Mouse (Mus musculus): ENCODE data around the gene Mzt1. TPM values are rescaled to one million over a fixed set of nuclear protein-coding genes. Genes with fewer than 3 reads are reported as not detected.
"Not testable (repeated sequence)": the region's sequence is repeated elsewhere in the genome, so short reads cannot be mapped to it uniquely, and the experiment has no call there.

Mzt1 gene
- polyA plus RNA-seq, 1 experiment from 2014 or later, result 96.6 TPM

GRCm38 (mm10) chr14:99044096-99044495 lies 1.8 kb downstream of the Mzt1 start:
- H3K27me3 ChIP-seq (ENCODE audit: control insufficient read depth, insufficient read depth, low read length), result no peaks in the 10 kb centered on the region
- H3K9ac ChIP-seq, result no peak overlapping the region
- ATAC-seq (ENCODE audit: low FRiP score), result no peak
- H3K4me1 ChIP-seq (replicated peaks; ENCODE audit: control insufficient read depth, insufficient read depth, low read length), result peaks cover 18% of the 10 kb centered on the region
- H3K27ac ChIP-seq, result no peak overlapping the region
- no peak for DNase-seq (ENCODE audit: low spot score)
- WGBS, result 19% methylated on average over 10 of the region's 10 CpGs
- peak overlapping the region; percentile 89 for H3K4me3 ChIP-seq (replicated peaks; ENCODE audit: low read length)
- no peaks in the 10 kb centered on the region for H3K9me3 ChIP-seq (ENCODE audit: control insufficient read depth, low read length)
- peak overlapping the region; percentile 62 for H3K4me2 ChIP-seq (replicated peaks)
- H3K36me3 ChIP-seq (replicated peaks; ENCODE audit: control insufficient read depth, insufficient read depth), result no peaks in the 10 kb centered on the region; the same call in none of the 2 replicates

- peak overlapping the region; percentile 62 for H3K4me2 ChIP-seq (replicated peaks)
- no peaks in the 10 kb centered on the region; the same call in none of the 2 replicates for H3K36me3 ChIP-seq (replicated peaks; ENCODE audit: control insufficient read depth, insufficient read depth)
- H3K4me1 ChIP-seq (replicated peaks; ENCODE audit: control insufficient read depth, insufficient read depth, low read length), result peaks cover 18% of the 10 kb centered on the region
- H3K27ac ChIP-seq, result no peak overlapping the region
- 0 out of 2 replicates have a peak overlapping the region, but pooled peaks have one; percentile 16 for H3K9ac ChIP-seq
- no peak overlapping the region for H3K4me3 ChIP-seq (replicated peaks; ENCODE audit: low read length)
- ATAC-seq (ENCODE audit: low FRiP score) (no peak), DNase-seq (ENCODE audit: low spot score) (no peak)
- H3K9me3 ChIP-seq (ENCODE audit: control insufficient read depth, low read length), result no peaks in the 10 kb centered on the region
- no peaks in the 10 kb centered on the region for H3K27me3 ChIP-seq (ENCODE audit: control insufficient read depth, insufficient read depth, low read length)
- 37% methylated on average over 1 of the region's 1 CpGs for WGBS
Observed at GRCm38 (mm10) chr14:99043499-99043898, 2.4 kb downstream of the Mzt1 start.

DNA sequence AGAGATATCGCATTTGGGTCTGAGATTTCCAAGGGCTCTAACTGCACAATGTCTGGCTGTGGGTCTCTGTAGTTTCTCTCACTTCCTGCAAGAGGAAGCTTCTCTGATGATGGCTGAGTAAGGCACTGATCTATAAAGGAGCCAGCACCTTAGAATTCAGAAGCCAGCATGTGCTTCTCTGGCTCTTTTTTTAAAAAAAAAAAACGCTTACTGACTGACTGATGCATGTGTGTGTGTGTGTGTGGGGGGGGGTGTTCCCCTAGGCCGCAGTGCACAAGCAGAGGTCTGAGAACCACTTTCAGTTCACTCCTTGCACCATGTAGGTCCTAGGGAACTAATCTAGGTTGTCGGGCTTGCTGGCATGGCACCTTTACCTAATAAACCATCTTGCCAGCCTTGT lies 4.5 kb downstream of the Mzt1 start:
- H3K4me2 ChIP-seq (replicated peaks), result no peak overlapping the region
- 73% methylated on average over 4 of the region's 4 CpGs for WGBS
- no peak for ATAC-seq (ENCODE audit: low FRiP score)
- DNase-seq (ENCODE audit: low spot score), result no peak
- no peak overlapping the region for H3K27ac ChIP-seq
- H3K36me3 ChIP-seq (replicated peaks; ENCODE audit: control insufficient read depth, insufficient read depth), result peaks cover 4% of the 10 kb centered on the region
- H3K4me1 ChIP-seq (replicated peaks; ENCODE audit: control insufficient read depth, insufficient read depth, low read length), result peaks cover 18% of the 10 kb centered on the region
- H3K4me3 ChIP-seq (replicated peaks; ENCODE audit: low read length), result no peak overlapping the region
- H3K9ac ChIP-seq, result no peak overlapping the region
- no peaks in the 10 kb centered on the region for H3K9me3 ChIP-seq (ENCODE audit: control insufficient read depth, low read length)
- H3K27me3 ChIP-seq (ENCODE audit: control insufficient read depth, insufficient read depth, low read length), result no peaks in the 10 kb centered on the region

- not testable (repeated sequence) for H3K4me3 ChIP-seq (replicated peaks; ENCODE audit: low read length); H3K27ac ChIP-seq; H3K9ac ChIP-seq; H3K4me2 ChIP-seq (replicated peaks); DNase-seq (ENCODE audit: low spot score); H3K9me3 ChIP-seq (ENCODE audit: control insufficient read depth, low read length); H3K4me1 ChIP-seq (replicated peaks; ENCODE audit: control insufficient read depth, insufficient read depth, low read length); ATAC-seq (ENCODE audit: low FRiP score); H3K27me3 ChIP-seq (ENCODE audit: control insufficient read depth, insufficient read depth, low read length)
- 47% methylated on average over 5 of the region's 5 CpGs for WGBS
- H3K36me3 ChIP-seq (replicated peaks; ENCODE audit: control insufficient read depth, insufficient read depth), result peaks cover 11% of the 10 kb centered on the region
Observed at GRCm38 (mm10) chr14:99039308-99039707, 6.6 kb downstream of the Mzt1 start.

- Histone ChIP-seq H3K27ac (no peak overlapping the region), H3K9ac (no peak overlapping the region), H3K36me3 (replicated peaks; ENCODE audit: control insufficient read depth, insufficient read depth) (peaks cover 17% of the 10 kb centered on the region), H3K4me1 (replicated peaks; ENCODE audit: control insufficient read depth, insufficient read depth, low read length) (no peaks in the 10 kb centered on the region), H3K9me3 (ENCODE audit: control insufficient read depth, low read length) (no peaks in the 10 kb centered on the region), H3K4me2 (replicated peaks) (no peak overlapping the region), H3K27me3 (ENCODE audit: control insufficient read depth, insufficient read depth, low read length) (no peaks in the 10 kb centered on the region), H3K4me3 (replicated peaks; ENCODE audit: low read length) (no peak overlapping the region)
- WGBS, result 88% methylated on average over 2 of the region's 2 CpGs
- DNase-seq (ENCODE audit: low spot score), result no peak
- ATAC-seq (ENCODE audit: low FRiP score), result no peak
Observed at GRCm38 (mm10) chr14:99037703-99038102, 8.2 kb downstream of the Mzt1 start.

- 87% methylated on average over 4 of the region's 4 CpGs for WGBS
- Histone ChIP-seq H3K27me3 (ENCODE audit: control insufficient read depth, insufficient read depth, low read length) (no peaks in the 10 kb centered on the region), H3K27ac (no peak overlapping the region), H3K4me3 (replicated peaks; ENCODE audit: low read length) (no peak overlapping the region), H3K4me1 (replicated peaks; ENCODE audit: control insufficient read depth, insufficient read depth, low read length) (no peaks in the 10 kb centered on the region), H3K9me3 (ENCODE audit: control insufficient read depth, low read length) (no peaks in the 10 kb centered on the region), H3K36me3 (replicated peaks; ENCODE audit: control insufficient read depth, insufficient read depth) (peaks cover 22% of the 10 kb centered on the region), H3K4me2 (replicated peaks) (no peak overlapping the region), H3K9ac (no peak overlapping the region)
- DNase-seq (ENCODE audit: low spot score), result no peak
- no peak for ATAC-seq (ENCODE audit: low FRiP score)
Observed at GRCm38 (mm10) chr14:99036039-99036438, 9.9 kb downstream of the Mzt1 start.

DNA sequence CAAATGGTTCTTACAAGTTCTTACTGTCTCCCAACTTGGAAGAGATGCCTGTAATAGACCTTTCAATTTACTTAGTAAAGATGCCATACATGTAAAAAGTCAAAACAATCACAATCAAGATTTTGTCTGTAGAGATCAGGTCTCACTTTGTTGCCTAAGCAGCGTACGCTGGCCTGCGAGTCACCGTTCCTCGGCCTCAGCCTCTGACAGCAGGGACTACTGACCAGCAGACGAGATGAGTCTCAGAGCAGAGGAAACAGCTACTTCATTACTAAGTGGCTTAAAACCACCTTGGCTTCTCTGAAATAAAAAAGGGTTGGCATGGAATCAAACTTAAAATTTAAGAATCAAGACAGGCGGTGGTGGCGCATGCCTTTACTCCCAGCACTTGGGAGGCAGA lies 11.1 kb downstream of the Mzt1 start:
- not testable (repeated sequence) for H3K4me1 ChIP-seq (replicated peaks; ENCODE audit: control insufficient read depth, insufficient read depth, low read length); H3K27ac ChIP-seq; ATAC-seq (ENCODE audit: low FRiP score); H3K9ac ChIP-seq; H3K4me2 ChIP-seq (replicated peaks); H3K9me3 ChIP-seq (ENCODE audit: control insufficient read depth, low read length); H3K4me3 ChIP-seq (replicated peaks; ENCODE audit: low read length); H3K27me3 ChIP-seq (ENCODE audit: control insufficient read depth, insufficient read depth, low read length); DNase-seq (ENCODE audit: low spot score)
- peaks cover 22% of the 10 kb centered on the region for H3K36me3 ChIP-seq (replicated peaks; ENCODE audit: control insufficient read depth, insufficient read depth)
- WGBS, result 95% methylated on average over 8 of the region's 8 CpGs

DNA sequence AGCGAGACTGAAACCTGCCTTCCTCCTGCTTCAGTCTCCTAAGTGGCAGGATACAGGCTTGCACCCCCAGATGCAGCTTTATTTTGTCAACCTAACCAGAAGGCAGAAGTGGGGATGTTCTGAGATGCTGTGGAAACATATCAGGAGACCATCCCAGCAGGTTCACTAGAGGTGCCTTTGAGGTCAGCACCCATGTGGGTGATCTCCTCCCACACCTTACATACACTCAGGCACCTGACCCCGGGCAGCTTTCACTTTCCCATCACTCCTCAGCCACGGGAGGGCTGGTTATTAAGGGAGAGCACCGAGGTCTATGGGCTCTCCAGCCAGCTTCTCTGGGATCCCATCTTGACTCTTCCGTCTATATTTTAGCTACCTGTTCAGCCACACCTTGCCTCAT lies 13.3 kb downstream of the Mzt1 start:
- DNase-seq (ENCODE audit: low spot score) (no peak), ATAC-seq (ENCODE audit: low FRiP score) (no peak)
- Histone ChIP-seq H3K4me3 (replicated peaks; ENCODE audit: low read length) (no peak overlapping the region), H3K4me1 (replicated peaks; ENCODE audit: control insufficient read depth, insufficient read depth, low read length) (peaks cover 8% of the 10 kb centered on the region; the same call in 1 of the 2 replicates), H3K27ac (no peak overlapping the region), H3K4me2 (replicated peaks) (no peak overlapping the region), H3K27me3 (ENCODE audit: control insufficient read depth, insufficient read depth, low read length) (no peaks in the 10 kb centered on the region), H3K36me3 (replicated peaks; ENCODE audit: control insufficient read depth, insufficient read depth) (peaks cover 19% of the 10 kb centered on the region), H3K9ac (no peak overlapping the region), H3K9me3 (ENCODE audit: control insufficient read depth, low read length) (no peaks in the 10 kb centered on the region)
- 89% methylated on average over 5 of the region's 5 CpGs for WGBS

DNA sequence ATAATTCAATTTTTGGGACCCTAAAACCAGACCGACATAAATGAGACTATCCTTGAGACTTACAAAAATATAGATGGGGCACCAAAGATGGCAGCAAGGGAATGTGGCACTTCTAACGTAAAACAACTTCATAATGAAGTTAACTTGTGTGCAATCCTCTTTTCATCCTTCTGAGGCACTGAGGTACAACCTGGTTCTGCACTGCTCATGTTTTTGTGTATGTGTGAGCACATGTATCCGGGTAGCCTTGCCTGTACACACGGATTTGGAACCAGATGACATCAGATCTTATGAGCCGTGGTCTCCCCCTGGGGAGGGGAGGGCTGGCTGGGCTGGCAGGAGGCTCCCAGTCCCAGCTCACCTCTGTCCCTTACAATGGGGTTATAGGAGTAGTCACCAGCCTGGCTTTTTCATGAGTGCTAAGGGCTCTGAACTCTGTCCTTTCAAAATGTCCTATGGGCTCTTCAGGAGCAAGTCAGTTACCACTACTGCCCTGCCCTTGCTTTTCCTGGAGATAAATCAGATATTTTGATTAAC lies 14.5 kb downstream of the Mzt1 start:
- no peak overlapping the region for H3K27ac ChIP-seq
- no peak overlapping the region for H3K9ac ChIP-seq
- no peaks in the 10 kb centered on the region for H3K27me3 ChIP-seq (ENCODE audit: control insufficient read depth, insufficient read depth, low read length)
- WGBS, result 84% methylated on average over 5 of the region's 5 CpGs
- H3K4me1 ChIP-seq (replicated peaks; ENCODE audit: control insufficient read depth, insufficient read depth, low read length), result peaks cover 8% of the 10 kb centered on the region; the same call in 1 of the 2 replicates
- ATAC-seq (ENCODE audit: low FRiP score) (no peak), DNase-seq (ENCODE audit: low spot score) (no peak)
- H3K9me3 ChIP-seq (ENCODE audit: control insufficient read depth, low read length), result peaks cover 5% of the 10 kb centered on the region; the same call in 1 of the 2 replicates
- H3K36me3 ChIP-seq (replicated peaks; ENCODE audit: control insufficient read depth, insufficient read depth), result peaks cover 18% of the 10 kb centered on the region
- H3K4me2 ChIP-seq (replicated peaks), result no peak overlapping the region
- no peak overlapping the region for H3K4me3 ChIP-seq (replicated peaks; ENCODE audit: low read length)

GRCm38 (mm10) chr14:99029987-99030386 lies 15.9 kb downstream of the Mzt1 start:
- DNase-seq (ENCODE audit: low spot score) (no peak), ATAC-seq (ENCODE audit: low FRiP score) (peak; percentile 37)
- no peak overlapping the region for H3K4me2 ChIP-seq (replicated peaks)
- H3K27me3 ChIP-seq (ENCODE audit: control insufficient read depth, insufficient read depth, low read length), result no peaks in the 10 kb centered on the region
- 82% methylated on average over 5 of the region's 5 CpGs for WGBS
- peaks cover 11% of the 10 kb centered on the region for H3K36me3 ChIP-seq (replicated peaks; ENCODE audit: control insufficient read depth, insufficient read depth)
- 0 out of 2 replicates have a peak overlapping the region, but pooled peaks have one; percentile 5 for H3K27ac ChIP-seq
- H3K4me1 ChIP-seq (replicated peaks; ENCODE audit: control insufficient read depth, insufficient read depth, low read length), result peaks cover 8% of the 10 kb centered on the region; the same call in 1 of the 2 replicates
- H3K4me3 ChIP-seq (replicated peaks; ENCODE audit: low read length), result no peak overlapping the region
- H3K9me3 ChIP-seq (ENCODE audit: control insufficient read depth, low read length), result peaks cover 5% of the 10 kb centered on the region; the same call in 1 of the 2 replicates
- H3K9ac ChIP-seq, result no peak overlapping the region

Data from hindbrain, embryonic 14.5 days (tissue).